Mouse (Mus musculus) E14TG2a.4 (cell line): ENCODE measurements around the gene Hoxb3.

Experiments used
- CTCF ChIP-seq: conservative IDR thresholded peaks from 2 replicates; pipeline ENCODE4 v1.5.1; 2014; ENCODE audit warnings: low read length
- POU5F1 ChIP-seq: IDR thresholded peaks from 2 replicates; pipeline ENCODE4 v1.6.1; 2014; ENCODE audit warnings: low read length, borderline replicate concordance

GRCm38 (mm10) chr11:96278773-96279172 is 44.4 kb upstream of the Hoxb3 start:
- TF ChIP-seq POU5F1 (no peak), CTCF (peak; percentile 43; the same call in 1 of the 2 replicates)
